Mouse (Mus musculus) kidney, postnatal 14 days (tissue): Measurements from ENCODE around the gene Tfdp2.

ENCODE experiments used
- DNase-seq: peaks from one replicate; pipeline ENCODE4 v3.0.0; 2022; ENCODE audit warnings: mixed read lengths

Gene Tfdp2

GRCm38 (mm10) chr9:96230271-96230670 is 34.2 kb downstream of the Tfdp2 start:
- no peak for DNase-seq

- DNase-seq, result no peak
Measured at GRCm38 (mm10) chr9:96235477-96235876, 39.4 kb downstream of the Tfdp2 start.

GRCm38 (mm10) chr9:96237391-96237790 is 41.3 kb downstream of the Tfdp2 start:
- DNase-seq, result no peak

- DNase-seq, result no peak
Measured at GRCm38 (mm10) chr9:96238286-96238685, 42.2 kb downstream of the Tfdp2 start.

- DNase-seq, result no peak
Measured at GRCm38 (mm10) chr9:96241134-96242097, 45.3 kb downstream of the Tfdp2 start.

- DNase-seq, result no peak
Measured at GRCm38 (mm10) chr9:96243915-96244314, 47.8 kb downstream of the Tfdp2 start.

- no peak for DNase-seq
Measured at GRCm38 (mm10) chr9:96254812-96255211, 58.7 kb downstream of the Tfdp2 start.

- DNase-seq, result no peak
Measured at GRCm38 (mm10) chr9:96258478-96258877, 62.4 kb downstream of the Tfdp2 start.

- DNase-seq, result peak; percentile 36
Measured at GRCm38 (mm10) chr9:96259017-96259512, 63.0 kb downstream of the Tfdp2 start.

- DNase-seq, result peak; percentile 20
Measured at GRCm38 (mm10) chr9:96259753-96260520, 63.9 kb downstream of the Tfdp2 start.

GRCm38 (mm10) chr9:96261101-96261500 is 65.0 kb downstream of the Tfdp2 start:
- no peak for DNase-seq

- DNase-seq, result no peak
Measured at GRCm38 (mm10) chr9:96261980-96262379, 65.9 kb downstream of the Tfdp2 start.

- DNase-seq, result no peak
Measured at GRCm38 (mm10) chr9:96266793-96267558, 70.9 kb downstream of the Tfdp2 start.

- DNase-seq, result no peak
Measured at GRCm38 (mm10) chr9:96267559-96267948, 71.5 kb downstream of the Tfdp2 start.

GRCm38 (mm10) chr9:96269726-96270125 is 73.7 kb downstream of the Tfdp2 start:
- DNase-seq, result no peak

GRCm38 (mm10) chr9:96275543-96275942 is 79.5 kb downstream of the Tfdp2 start:
- DNase-seq, result no peak

- no peak for DNase-seq
Measured at GRCm38 (mm10) chr9:96281497-96281896, 85.4 kb downstream of the Tfdp2 start.

- DNase-seq, result no peak
Measured at GRCm38 (mm10) chr9:96282082-96282481, 86.0 kb downstream of the Tfdp2 start.

GRCm38 (mm10) chr9:96284916-96285315 is 88.8 kb downstream of the Tfdp2 start:
- DNase-seq, result no peak

GRCm38 (mm10) chr9:96292144-96292543 is 96.1 kb downstream of the Tfdp2 start:
- DNase-seq, result no peak

- no peak for DNase-seq
Measured at GRCm38 (mm10) chr9:96299324-96300008, 103.4 kb downstream of the Tfdp2 start.

- no peak for DNase-seq
Measured at GRCm38 (mm10) chr9:96308816-96309215, 112.7 kb downstream of the Tfdp2 start.
